Comparison of ENCODE assay signal across 8 mouse cellular contexts in the genomic region with DNA sequence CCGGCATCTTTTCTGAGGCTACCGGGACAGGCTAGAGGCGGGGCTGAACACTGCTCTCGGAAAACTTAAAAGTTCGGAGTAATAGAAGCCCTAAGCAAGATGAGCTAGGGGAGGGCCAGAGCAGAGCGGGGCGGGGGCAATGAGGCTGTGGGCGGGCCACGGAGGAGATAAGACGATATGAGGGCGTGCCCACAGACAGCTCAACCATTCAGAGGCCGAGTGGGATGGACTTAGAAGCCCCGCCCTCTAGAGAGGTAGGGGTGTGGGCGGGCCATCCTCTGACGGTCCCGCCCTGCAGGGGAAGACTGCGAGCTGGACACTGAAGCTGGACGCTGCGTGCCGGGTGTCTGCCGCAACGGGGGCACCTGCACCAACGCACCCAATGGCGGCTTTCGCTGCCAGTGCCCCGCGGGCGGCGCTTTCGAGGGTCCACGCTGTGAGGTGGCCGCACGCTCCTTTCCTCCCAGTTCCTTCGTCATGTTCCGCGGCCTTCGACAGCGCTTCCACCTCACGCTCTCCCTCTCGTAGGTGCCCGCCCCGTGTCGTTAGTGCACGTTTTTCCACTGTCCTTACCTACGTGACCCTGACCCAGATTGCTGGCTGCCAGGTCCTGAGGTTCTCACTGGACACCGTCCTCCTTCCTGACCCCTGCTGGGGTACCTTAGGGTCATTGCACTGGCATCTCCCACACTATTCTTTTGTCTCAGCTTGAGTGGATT. TPM values are rescaled to one million over a fixed set of nuclear protein-coding genes. Genes with fewer than 3 reads are reported as not detected.
DNase-seq lines count a peak whose midpoint lies in the region; ATAC-seq and TF ChIP-seq lines count a peak whose summit lies in the region.

No protein-coding gene starts in this region.

- peaks cover 11% of the 10 kb centered on the region for H3K4me1 ChIP-seq in bone marrow macrophage, adult 2 months (ENCODE audit: control insufficient read depth, insufficient read depth, low read length)
- H3K4me1 ChIP-seq in heart, embryonic 10.5 days: peaks cover 22% of the 10 kb centered on the region
- H3K4me1 ChIP-seq in kidney, embryonic 14.5 days (ENCODE audit: control insufficient read depth, insufficient read depth, low read length): peaks cover 6% of the 10 kb centered on the region
- H3K4me1 ChIP-seq in midbrain, postnatal 0 days (ENCODE audit: insufficient read depth, low read length): peaks cover 8% of the 10 kb centered on the region
- peaks cover 12% of the 10 kb centered on the region for H3K4me1 ChIP-seq in spleen, adult 2 months (ENCODE audit: control insufficient read depth, insufficient read depth, insufficient read length)

- peak; percentile 66 for DNase-seq in 3T3-L1 (ENCODE audit: low read depth, low spot score)
- peak; percentile 98 for DNase-seq in heart, embryonic 10.5 days (ENCODE audit: low spot score)
- DNase-seq in liver: peak; percentile 92
- peak; percentile 94 for DNase-seq in midbrain, postnatal 0 days (ENCODE audit: low spot score)
- DNase-seq in spleen, adult 2 months (ENCODE audit: low read depth in 1 of 2, low spot score in 2 of 2): peak; percentile 63 to 75

- no peak for TF ChIP-seq CTCF in bone marrow macrophage, adult 2 months (IDR thresholded peaks at IDR 0.05; ENCODE audit: low read depth, low read length)
- TF ChIP-seq CTCF in midbrain, postnatal 0 days (IDR thresholded peaks at IDR 0.05): no peak
- no peak for TF ChIP-seq CTCF in spleen, adult 2 months (IDR thresholded peaks at IDR 0.05; ENCODE audit: extremely low read depth, insufficient read depth, insufficient read length, insufficient replicate concordance)

- TF ChIP-seq POLR2A in bone marrow macrophage, adult 2 months (IDR thresholded peaks at IDR 0.05; ENCODE audit: borderline replicate concordance, low read depth, low read length): no peak
- TF ChIP-seq POLR2A in spleen, adult 2 months (IDR thresholded peaks at IDR 0.05; ENCODE audit: low read depth, low read length): no peak

- no peak overlapping the region for H3K9ac ChIP-seq in kidney, embryonic 14.5 days (ENCODE audit: low read depth, low read length)
- no peak overlapping the region for H3K9ac ChIP-seq in midbrain, postnatal 0 days (replicated peaks; ENCODE audit: low read length, poor library complexity, severe bottlenecking)

- no peaks in the 10 kb centered on the region for H3K36me3 ChIP-seq in heart, embryonic 10.5 days
- no peaks in the 10 kb centered on the region for H3K36me3 ChIP-seq in kidney, embryonic 14.5 days (ENCODE audit: control insufficient read depth, insufficient read depth, low read length)
- peaks cover 75% of the 10 kb centered on the region for H3K36me3 ChIP-seq in midbrain, postnatal 0 days (ENCODE audit: insufficient read depth, low read length)
- no peaks in the 10 kb centered on the region for H3K36me3 ChIP-seq in spleen, adult 2 months (ENCODE audit: control insufficient read depth, insufficient read depth, low read length)

- H3K4me3 ChIP-seq in bone marrow macrophage, adult 2 months (ENCODE audit: insufficient read depth, low read length): peak overlapping the region; percentile 65
- peak overlapping the region; percentile 64 for H3K4me3 ChIP-seq in heart, embryonic 10.5 days
- peak overlapping the region; percentile 38 for H3K4me3 ChIP-seq in kidney, embryonic 14.5 days (ENCODE audit: low read length)
- H3K4me3 ChIP-seq in midbrain, postnatal 0 days (ENCODE audit: low read depth, low read length): peak overlapping the region; percentile 23; the same call in 1 of the 2 replicates
- peak overlapping the region; percentile 53; the same call in 1 of the 2 replicates for H3K4me3 ChIP-seq in spleen, adult 2 months (ENCODE audit: extremely low read depth, insufficient read depth, insufficient read length)

- H3K27ac ChIP-seq in bone marrow macrophage, adult 2 months (ENCODE audit: insufficient read depth, low read depth, low read length): no peak overlapping the region
- H3K27ac ChIP-seq in heart, embryonic 10.5 days: no peak overlapping the region
- H3K27ac ChIP-seq in kidney, embryonic 14.5 days (ENCODE audit: low read depth, low read length): no peak overlapping the region
- no peak overlapping the region for H3K27ac ChIP-seq in midbrain, postnatal 0 days (ENCODE audit: low read depth, low read length)
- H3K27ac ChIP-seq in spleen, adult 2 months (ENCODE audit: insufficient read depth, low read length): no peak overlapping the region

- peaks cover 80% of the 10 kb centered on the region for H3K27me3 ChIP-seq in heart, embryonic 10.5 days (ENCODE audit: insufficient read depth, poor library complexity, severe bottlenecking)
- H3K27me3 ChIP-seq in kidney, embryonic 14.5 days (ENCODE audit: control insufficient read depth, insufficient read depth, low read length): peaks cover 54% of the 10 kb centered on the region
- no peaks in the 10 kb centered on the region for H3K27me3 ChIP-seq in midbrain, postnatal 0 days (ENCODE audit: insufficient read depth, low read length)
- H3K27me3 ChIP-seq in spleen, adult 2 months (ENCODE audit: control insufficient read depth, insufficient read depth, low read length): peaks cover 8% of the 10 kb centered on the region

- ATAC-seq in erythroblast, adult 5-6 weeks (replicated peaks; ENCODE audit: low FRiP score, poor library complexity, severe bottlenecking): peak; percentile 85
- ATAC-seq in kidney, embryonic 14.5 days (ENCODE audit: low FRiP score, low TSS enrichment): peak; percentile 98
- ATAC-seq in midbrain, postnatal 0 days (ENCODE audit: low FRiP score): peak; percentile 77

- 7% methylated on average over 46 of the region's 46 CpGs for WGBS in heart, embryonic 10.5 days
- 3% methylated on average over 44 of the region's 46 CpGs for WGBS in kidney, embryonic 14.5 days
- 8% methylated on average over 44 of the region's 46 CpGs for WGBS in midbrain, postnatal 0 days
- WGBS in spleen, adult 2 months: 6% methylated on average over 46 of the region's 46 CpGs

- H3K9me3 ChIP-seq in heart, embryonic 10.5 days: no peaks in the 10 kb centered on the region
- H3K9me3 ChIP-seq in kidney, embryonic 14.5 days (ENCODE audit: control insufficient read depth, low read length): no peaks in the 10 kb centered on the region
- no peaks in the 10 kb centered on the region for H3K9me3 ChIP-seq in midbrain, postnatal 0 days (ENCODE audit: low read length)

- peak overlapping the region; percentile 73 for H3K4me2 ChIP-seq in kidney, embryonic 14.5 days (replicated peaks; ENCODE audit: low read depth, low read length)
- peak overlapping the region; percentile 49 for H3K4me2 ChIP-seq in midbrain, postnatal 0 days (ENCODE audit: low read depth, low read length, poor library complexity, severe bottlenecking)

RNA-seq across cellular contexts. Expression of gene Celsr3, which starts 6.4 kb away (rescaled TPM):
- 2.1 and 2.2 TPM in 2 replicates for polyA plus RNA-seq in bone marrow macrophage, adult 2 months (2012; ENCODE audit: insufficient read depth, insufficient read length, missing spikeins)
- total RNA-seq in erythroblast, adult 5-6 weeks (2015; ENCODE audit: low replicate concordance): 1.9 and 5.0 TPM in 2 replicates
- total RNA-seq in erythroblast, adult 5-6 weeks (2017; ENCODE audit: low replicate concordance): 0.09 and 1.8 TPM in 2 replicates
- polyA plus RNA-seq in heart, embryonic 10.5 days (2016; fragmentation: Nextera tagmentation; extraction: Ambion mirVana): 0.13 and 0.26 TPM in 2 replicates
- polyA plus RNA-seq in kidney, embryonic 14.5 days (2014; fragmentation: Nextera tagmentation; extraction: Ambion mirVana): 0.04 and 0.17 TPM in 2 replicates
- total RNA-seq in midbrain, postnatal 0 days (2014; rRNA removed): 61.7 and 76.3 TPM in 2 replicates
- 7.2 and 7.4 TPM in 2 replicates for polyA plus RNA-seq in midbrain, postnatal 0 days (2015; fragmentation: Nextera tagmentation; extraction: Ambion mirVana)
- polyA plus RNA-seq in spleen, adult 2 months (2012; rRNA removed): 0.83 and 1.2 TPM in 2 replicates

RNA-seq across cellular contexts. Expression of gene Slc26a6, which starts 20.5 kb away (rescaled TPM):
- polyA plus RNA-seq in bone marrow macrophage, adult 2 months (2012; ENCODE audit: insufficient read depth, insufficient read length, missing spikeins): 19.0 and 20.8 TPM in 2 replicates
- total RNA-seq in erythroblast, adult 5-6 weeks (2015; ENCODE audit: low replicate concordance): 0.63 and 23.8 TPM in 2 replicates
- not detected in 2 replicates for total RNA-seq in erythroblast, adult 5-6 weeks (2017; ENCODE audit: low replicate concordance)
- polyA plus RNA-seq in heart, embryonic 10.5 days (2016; fragmentation: Nextera tagmentation; extraction: Ambion mirVana): 5.4 and 9.3 TPM in 2 replicates
- 8.6 and 14.5 TPM in 2 replicates for polyA plus RNA-seq in kidney, embryonic 14.5 days (2014; fragmentation: Nextera tagmentation; extraction: Ambion mirVana)
- total RNA-seq in midbrain, postnatal 0 days (2014; rRNA removed): 18.0 and 20.2 TPM in 2 replicates
- polyA plus RNA-seq in midbrain, postnatal 0 days (2015; fragmentation: Nextera tagmentation; extraction: Ambion mirVana): 23.8 and 24.6 TPM in 2 replicates
- polyA plus RNA-seq in spleen, adult 2 months (2012; rRNA removed): 13.0 and 14.9 TPM in 2 replicates

RNA-seq across cellular contexts. Expression of gene Nckipsd, which starts 24.4 kb away (rescaled TPM):
- polyA plus RNA-seq in bone marrow macrophage, adult 2 months (2012; ENCODE audit: insufficient read depth, insufficient read length, missing spikeins): 25.6 and 29.0 TPM in 2 replicates
- total RNA-seq in erythroblast, adult 5-6 weeks (2015; ENCODE audit: low replicate concordance): 2.7 and 4.2 TPM in 2 replicates
- 1.8 and 3.7 TPM in 2 replicates for total RNA-seq in erythroblast, adult 5-6 weeks (2017; ENCODE audit: low replicate concordance)
- 9.2 and 10.8 TPM in 2 replicates for polyA plus RNA-seq in heart, embryonic 10.5 days (2016; fragmentation: Nextera tagmentation; extraction: Ambion mirVana)
- polyA plus RNA-seq in kidney, embryonic 14.5 days (2014; fragmentation: Nextera tagmentation; extraction: Ambion mirVana): 9.0 and 21.7 TPM in 2 replicates
- total RNA-seq in midbrain, postnatal 0 days (2014; rRNA removed): 30.1 and 83.4 TPM in 2 replicates
- 25.7 and 32.5 TPM in 2 replicates for polyA plus RNA-seq in midbrain, postnatal 0 days (2015; fragmentation: Nextera tagmentation; extraction: Ambion mirVana)
- 26.4 and 35.1 TPM in 2 replicates for polyA plus RNA-seq in spleen, adult 2 months (2012; rRNA removed)

RNA-seq across cellular contexts. Expression of gene Ip6k2, which starts 49.0 kb away (rescaled TPM):
- 37.3 and 40.7 TPM in 2 replicates for polyA plus RNA-seq in bone marrow macrophage, adult 2 months (2012; ENCODE audit: insufficient read depth, insufficient read length, missing spikeins)
- total RNA-seq in erythroblast, adult 5-6 weeks (2015; ENCODE audit: low replicate concordance): 4.2 and 20.9 TPM in 2 replicates
- 47.5 and 61.2 TPM in 2 replicates for total RNA-seq in erythroblast, adult 5-6 weeks (2017; ENCODE audit: low replicate concordance)
- polyA plus RNA-seq in heart, embryonic 10.5 days (2016; fragmentation: Nextera tagmentation; extraction: Ambion mirVana): 48.1 and 63.9 TPM in 2 replicates
- 125 and 134 TPM in 2 replicates for polyA plus RNA-seq in kidney, embryonic 14.5 days (2014; fragmentation: Nextera tagmentation; extraction: Ambion mirVana)
- total RNA-seq in midbrain, postnatal 0 days (2014; rRNA removed): 126 and 138 TPM in 2 replicates
- 228 and 230 TPM in 2 replicates for polyA plus RNA-seq in midbrain, postnatal 0 days (2015; fragmentation: Nextera tagmentation; extraction: Ambion mirVana)
- 35.9 and 43.2 TPM in 2 replicates for polyA plus RNA-seq in spleen, adult 2 months (2012; rRNA removed)
